Mouse (Mus musculus) lung, adult 2 months (tissue): ENCODE measurements at regions not wholly inside any gene's neighbourhood (a gene's known extent, or its start where the extent isn't known, plus 50 kb on each side); places are given as distances from the start of the nearest gene placed in this dataset.

Experiments
- DNase-seq: peaks from one replicate; pipeline ENCODE4 v3.0.0; 2022
- H3K4me1 ChIP-seq: fragments of 200-500 bp; 2 replicates; pipeline ENCODE4 v1.6.1; 2011; ENCODE audit warnings: low read length; ENCODE audit not compliant: control insufficient read depth, insufficient read depth
- H3K4me3 ChIP-seq: fragments of 200-500 bp; replicated peaks from 2 replicates; pipeline ENCODE3; 2011; ENCODE audit warnings: low read depth, mild to moderate bottlenecking, control low read depth, low read length; ENCODE audit errors: extremely low read depth
- CTCF ChIP-seq: fragments of 200-500 bp; IDR thresholded peaks from 2 replicates; pipeline ENCODE4 v1.5.1; 2011; ENCODE audit warnings: mild to moderate bottlenecking, low read length, control low read depth; ENCODE audit not compliant: insufficient read depth
- POLR2A ChIP-seq: fragments of 200-500 bp; IDR thresholded peaks from 2 replicates; pipeline ENCODE4 v1.6.1; 2011; ENCODE audit warnings: low read depth, mild to moderate bottlenecking, control low read depth, low read length, borderline replicate concordance; ENCODE audit errors: extremely low read depth
- WGBS: fragments of 180-500 bp; shearing (Covaris S2); methylation state at CpG from one replicate; pipeline ENCODE4 v1.1.7; 2018; 5-methylcytosine and 5-hydroxymethylcytosine counted together

GRCm38 (mm10) chr1:79932435-79932834, 71.5 kb upstream of the Serpine2 start:
- TF ChIP-seq POLR2A (no peak), CTCF (no peak)
- Histone ChIP-seq H3K4me3 (no peak overlapping the region), H3K4me1 (no peaks in the 10 kb centered on the region; the same call in none of the 2 replicates)
- WGBS: 34% methylated on average over 5 of the region's 5 CpGs
- DNase-seq: no peak

GRCm38 (mm10) chr1:79927740-79928139, 66.8 kb upstream of the Serpine2 start:
- 35% methylated on average over 2 of the region's 2 CpGs for WGBS
- Histone ChIP-seq H3K4me3 (no peak overlapping the region), H3K4me1 (no peaks in the 10 kb centered on the region; the same call in none of the 2 replicates)
- TF ChIP-seq CTCF: no peak
- no peak for TF ChIP-seq POLR2A
- DNase-seq: no peak

GRCm38 (mm10) chr1:79925776-79926175, 64.8 kb upstream of the Serpine2 start:
- DNase-seq: no peak
- TF ChIP-seq POLR2A (no peak), CTCF (no peak)
- H3K4me3 ChIP-seq: no peak overlapping the region
- 0 out of 2 replicates have a peak, but pooled peaks cover 2% of the 10 kb centered on the region for H3K4me1 ChIP-seq
- WGBS: 43% methylated on average over 1 of the region's 1 CpGs

GRCm38 (mm10) chr1:79921890-79922289, 60.9 kb upstream of the Serpine2 start:
- Histone ChIP-seq H3K4me1 (peaks cover 5% of the 10 kb centered on the region), H3K4me3 (no peak overlapping the region)
- no peak for DNase-seq
- TF ChIP-seq POLR2A (no peak), CTCF (no peak)
- WGBS: 38% methylated on average over 3 of the region's 3 CpGs

GRCm38 (mm10) chr1:79921333-79921732, 60.4 kb upstream of the Serpine2 start:
- H3K4me1 ChIP-seq: peaks cover 5% of the 10 kb centered on the region
- TF ChIP-seq CTCF: no peak
- no peak for TF ChIP-seq POLR2A
- DNase-seq: no peak
- WGBS: 70% methylated on average over 3 of the region's 3 CpGs
- H3K4me3 ChIP-seq: no peak overlapping the region

- H3K4me3 ChIP-seq: no peak overlapping the region
- TF ChIP-seq CTCF (no peak), POLR2A (no peak)
- peaks cover 5% of the 10 kb centered on the region for H3K4me1 ChIP-seq
- DNase-seq: no peak
- WGBS: 39% methylated on average over 7 of the region's 7 CpGs
These were observed 56.6 kb upstream of the Serpine2 start for GRCm38 (mm10) chr1:79917426-79918150.
